Mouse (Mus musculus): ENCODE measurements around the gene Znrf3. TPM values are rescaled to one million over a fixed set of nuclear protein-coding genes. Genes with fewer than 3 reads are reported as not detected.

The Znrf3 gene
- polyA plus RNA-seq, 2 experiments: 8.0 to 12.9 TPM

DNA sequence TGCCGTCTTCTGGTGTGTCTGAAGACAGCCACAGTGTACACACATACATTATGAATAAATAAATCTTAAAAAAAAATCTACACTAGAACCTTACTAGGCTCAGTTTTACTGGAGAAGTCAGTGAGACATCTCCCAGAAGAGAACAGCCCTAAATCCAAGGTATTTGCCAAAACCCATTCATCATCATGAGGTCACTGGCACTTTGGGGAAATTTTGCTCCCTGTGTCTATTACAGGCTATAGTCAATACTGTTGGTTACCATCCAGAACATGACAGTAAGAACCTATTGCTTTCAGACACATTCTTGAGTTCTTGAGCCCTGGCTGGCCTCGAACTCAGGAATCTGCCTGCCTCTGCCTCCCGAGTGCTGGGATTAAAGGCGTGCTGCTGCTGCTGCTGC is 113.8 kb downstream of the Znrf3 start:
- Histone ChIP-seq H3K36me3 (ENCODE audit: control insufficient read depth, insufficient read depth, low read length) (peaks cover 6% of the 10 kb centered on the region), H3K4me1 (ENCODE audit: control insufficient read depth, insufficient read depth, low read length) (no peaks in the 10 kb centered on the region), H3K27ac (replicated peaks; ENCODE audit: low read depth, low read length) (no peak overlapping the region), H3K4me3 (replicated peaks; ENCODE audit: low read length) (no peak overlapping the region), H3K27me3 (ENCODE audit: control insufficient read depth, insufficient read depth, low read length) (no peaks in the 10 kb centered on the region), H3K4me2 (replicated peaks; ENCODE audit: low read depth, low read length, severe bottlenecking) (no peak overlapping the region), H3K9me3 (ENCODE audit: control insufficient read depth, low read length) (no peaks in the 10 kb centered on the region), H3K9ac (ENCODE audit: low read depth, low read length, severe bottlenecking) (no peak overlapping the region)
- WGBS: 93% methylated on average over 4 of the region's 4 CpGs
- ATAC-seq (ENCODE audit: low FRiP score, low read depth) (no peak), DNase-seq (ENCODE audit: low spot score) (no peak)
- no peak for TF ChIP-seq POLR2A (IDR thresholded peaks at IDR 0.05; ENCODE audit: borderline replicate concordance, extremely low read depth, insufficient read depth, insufficient read length)

DNA sequence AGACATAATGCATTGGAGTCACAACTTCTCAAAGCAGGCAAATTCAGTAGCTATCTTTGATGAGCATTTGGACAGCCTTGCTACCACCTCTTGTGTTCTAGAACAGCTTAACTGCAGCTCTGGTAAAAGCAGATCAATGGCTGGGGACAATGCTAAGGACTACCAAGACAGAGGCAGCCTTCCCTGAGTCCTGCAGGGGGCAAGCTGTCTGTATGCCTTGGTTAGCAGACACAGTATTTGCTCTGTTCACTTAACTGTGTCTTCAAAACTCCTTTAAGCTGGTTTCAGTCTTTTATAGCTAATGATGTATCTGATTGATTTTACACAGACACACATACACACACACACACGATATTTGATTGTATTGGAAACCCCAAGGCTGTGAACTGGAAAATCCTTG is 117.0 kb downstream of the Znrf3 start:
- 0 out of 2 replicates have a peak, but pooled peaks cover 2% of the 10 kb centered on the region for H3K4me1 ChIP-seq (ENCODE audit: control insufficient read depth, insufficient read depth, low read length)
- H3K27ac ChIP-seq (replicated peaks; ENCODE audit: low read depth, low read length): no peak overlapping the region
- DNase-seq (ENCODE audit: low spot score) (no peak), ATAC-seq (ENCODE audit: low FRiP score, low read depth) (no peak)
- H3K36me3 ChIP-seq (ENCODE audit: control insufficient read depth, insufficient read depth, low read length): peaks cover 3% of the 10 kb centered on the region; the same call in 1 of the 2 replicates
- no peaks in the 10 kb centered on the region for H3K27me3 ChIP-seq (ENCODE audit: control insufficient read depth, insufficient read depth, low read length)
- H3K9me3 ChIP-seq (ENCODE audit: control insufficient read depth, low read length): no peaks in the 10 kb centered on the region
- H3K4me3 ChIP-seq (replicated peaks; ENCODE audit: low read length): no peak overlapping the region
- TF ChIP-seq POLR2A (IDR thresholded peaks at IDR 0.05; ENCODE audit: borderline replicate concordance, extremely low read depth, insufficient read depth, insufficient read length): no peak
- WGBS: 65% methylated on average over 1 of the region's 1 CpGs
- H3K9ac ChIP-seq (ENCODE audit: low read depth, low read length, severe bottlenecking): no peak overlapping the region
- H3K4me2 ChIP-seq (replicated peaks; ENCODE audit: low read depth, low read length, severe bottlenecking): no peak overlapping the region

DNA sequence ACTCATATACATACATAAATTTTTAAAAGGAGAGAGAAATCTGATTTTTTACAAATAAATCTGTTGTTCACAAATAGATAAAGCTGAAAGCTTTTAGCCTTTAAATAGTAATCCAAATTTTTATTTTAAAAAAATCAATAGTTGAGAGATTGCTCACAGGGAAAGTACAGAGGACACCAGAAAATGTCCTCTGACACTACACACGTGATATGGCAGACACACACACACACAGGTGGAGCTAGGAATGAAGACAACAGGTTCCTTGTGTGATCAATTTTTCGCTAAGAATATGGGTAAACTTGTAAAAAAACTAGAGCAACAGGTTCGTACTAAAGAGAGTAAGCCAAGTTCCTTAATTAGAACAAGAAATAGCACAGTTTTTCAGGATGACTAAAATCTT is 118.4 kb downstream of the Znrf3 start:
- H3K9me3 ChIP-seq (ENCODE audit: control insufficient read depth, low read length): no peaks in the 10 kb centered on the region
- H3K4me2 ChIP-seq (replicated peaks; ENCODE audit: low read depth, low read length, severe bottlenecking): no peak overlapping the region
- 81% methylated on average over 3 of the region's 3 CpGs for WGBS
- H3K27me3 ChIP-seq (ENCODE audit: control insufficient read depth, insufficient read depth, low read length): no peaks in the 10 kb centered on the region
- no peak overlapping the region for H3K27ac ChIP-seq (replicated peaks; ENCODE audit: low read depth, low read length)
- H3K4me1 ChIP-seq (ENCODE audit: control insufficient read depth, insufficient read depth, low read length): 0 out of 2 replicates have a peak, but pooled peaks cover 2% of the 10 kb centered on the region
- ATAC-seq (ENCODE audit: low FRiP score, low read depth) (no peak), DNase-seq (ENCODE audit: low spot score) (no peak)
- no peak overlapping the region for H3K4me3 ChIP-seq (replicated peaks; ENCODE audit: low read length)
- no peak for TF ChIP-seq POLR2A (IDR thresholded peaks at IDR 0.05; ENCODE audit: borderline replicate concordance, extremely low read depth, insufficient read depth, insufficient read length)
- peaks cover 3% of the 10 kb centered on the region; the same call in 1 of the 2 replicates for H3K36me3 ChIP-seq (ENCODE audit: control insufficient read depth, insufficient read depth, low read length)
- no peak overlapping the region for H3K9ac ChIP-seq (ENCODE audit: low read depth, low read length, severe bottlenecking)

DNA sequence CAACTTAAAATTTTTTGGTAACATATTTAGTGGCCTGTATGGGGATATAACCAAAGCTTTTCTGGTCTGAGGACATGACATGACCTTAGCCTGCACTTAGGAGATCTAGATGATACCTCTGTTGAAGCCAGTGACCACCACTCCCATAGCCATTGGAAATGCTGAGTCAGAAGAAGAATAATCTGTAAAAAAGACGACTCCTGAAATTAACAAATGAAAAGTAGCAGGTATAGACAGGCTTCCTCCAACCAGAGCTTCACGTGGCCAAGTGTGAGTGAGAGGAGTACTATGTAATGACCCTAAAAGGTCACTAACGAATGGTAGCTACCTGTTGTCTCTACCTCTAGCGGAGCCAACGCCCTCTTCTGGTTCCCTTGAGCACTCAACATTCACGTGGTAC is 119.4 kb downstream of the Znrf3 start:
- DNase-seq (ENCODE audit: low spot score): no peak
- WGBS: 89% methylated on average over 6 of the region's 6 CpGs
- Histone ChIP-seq H3K27me3 (ENCODE audit: control insufficient read depth, insufficient read depth, low read length) (no peaks in the 10 kb centered on the region), H3K9ac (ENCODE audit: low read depth, low read length, severe bottlenecking) (no peak overlapping the region), H3K4me3 (replicated peaks; ENCODE audit: low read length) (no peak overlapping the region), H3K27ac (replicated peaks; ENCODE audit: low read depth, low read length) (no peak overlapping the region), H3K4me1 (ENCODE audit: control insufficient read depth, insufficient read depth, low read length) (0 out of 2 replicates have a peak, but pooled peaks cover 2% of the 10 kb centered on the region), H3K9me3 (ENCODE audit: control insufficient read depth, low read length) (no peaks in the 10 kb centered on the region), H3K4me2 (replicated peaks; ENCODE audit: low read depth, low read length, severe bottlenecking) (no peak overlapping the region), H3K36me3 (ENCODE audit: control insufficient read depth, insufficient read depth, low read length) (peaks cover 1% of the 10 kb centered on the region; the same call in 1 of the 2 replicates)
- no peak for ATAC-seq (ENCODE audit: low FRiP score, low read depth)
- no peak for TF ChIP-seq POLR2A (IDR thresholded peaks at IDR 0.05; ENCODE audit: borderline replicate concordance, extremely low read depth, insufficient read depth, insufficient read length)

DNA sequence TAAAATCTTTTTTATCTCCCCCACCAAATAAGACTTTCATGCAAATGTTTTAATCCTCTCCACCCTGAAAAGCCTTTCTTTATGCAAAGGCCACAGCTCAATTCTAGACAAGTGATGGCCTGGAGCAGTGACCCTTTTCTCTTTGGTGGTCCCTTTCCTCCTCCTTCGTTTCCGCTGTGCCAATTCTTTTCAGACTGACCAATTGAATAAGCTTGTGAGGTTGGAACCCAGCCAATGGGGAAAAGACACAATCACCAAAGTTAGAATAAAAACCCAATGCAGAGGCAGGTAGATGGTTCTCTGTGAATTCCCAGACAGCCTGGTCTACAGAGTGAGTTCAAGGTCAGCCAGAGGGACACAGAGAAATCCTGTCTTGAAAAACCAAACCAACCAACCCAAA is 120.4 kb downstream of the Znrf3 start:
- Histone ChIP-seq H3K9me3 (ENCODE audit: control insufficient read depth, low read length) (no peaks in the 10 kb centered on the region), H3K9ac (ENCODE audit: low read depth, low read length, severe bottlenecking) (no peak overlapping the region), H3K4me1 (ENCODE audit: control insufficient read depth, insufficient read depth, low read length) (peaks cover 2% of the 10 kb centered on the region; the same call in 1 of the 2 replicates), H3K4me2 (replicated peaks; ENCODE audit: low read depth, low read length, severe bottlenecking) (no peak overlapping the region), H3K36me3 (ENCODE audit: control insufficient read depth, insufficient read depth, low read length) (no peaks in the 10 kb centered on the region), H3K27me3 (ENCODE audit: control insufficient read depth, insufficient read depth, low read length) (no peaks in the 10 kb centered on the region), H3K27ac (replicated peaks; ENCODE audit: low read depth, low read length) (no peak overlapping the region), H3K4me3 (replicated peaks; ENCODE audit: low read length) (no peak overlapping the region)
- TF ChIP-seq POLR2A (IDR thresholded peaks at IDR 0.05; ENCODE audit: borderline replicate concordance, extremely low read depth, insufficient read depth, insufficient read length): no peak
- no peak for DNase-seq (ENCODE audit: low spot score)
- 73% methylated on average over 2 of the region's 2 CpGs for WGBS
- ATAC-seq (ENCODE audit: low FRiP score, low read depth): no peak

DNA sequence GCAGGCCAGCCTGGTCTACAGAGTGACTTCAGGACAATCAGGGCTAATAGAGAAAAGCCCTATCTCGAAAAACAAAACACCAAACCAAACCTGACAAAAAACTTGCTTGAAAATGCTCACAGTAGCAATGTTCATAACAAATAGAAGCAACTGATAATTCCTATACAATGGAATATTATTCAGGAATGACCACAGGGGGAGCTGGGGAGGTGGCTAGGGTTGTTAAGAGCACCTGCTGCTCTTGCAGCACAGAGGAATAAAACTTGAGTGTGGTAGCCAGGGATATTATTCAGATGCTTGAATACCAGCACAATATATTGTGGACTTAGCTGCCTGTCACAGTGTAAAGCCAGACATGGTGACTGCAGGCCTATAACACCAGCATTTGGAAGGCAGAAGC is 123.0 kb downstream of the Znrf3 start:
- no peak for DNase-seq (ENCODE audit: low spot score)
- Histone ChIP-seq H3K4me1 (ENCODE audit: control insufficient read depth, insufficient read depth, low read length) (peaks cover 19% of the 10 kb centered on the region), H3K9ac (ENCODE audit: low read depth, low read length, severe bottlenecking) (no peak overlapping the region), H3K27me3 (ENCODE audit: control insufficient read depth, insufficient read depth, low read length) (no peaks in the 10 kb centered on the region), H3K36me3 (ENCODE audit: control insufficient read depth, insufficient read depth, low read length) (0 out of 2 replicates have a peak, but pooled peaks cover 3% of the 10 kb centered on the region), H3K27ac (replicated peaks; ENCODE audit: low read depth, low read length) (no peak overlapping the region), H3K9me3 (ENCODE audit: control insufficient read depth, low read length) (no peaks in the 10 kb centered on the region), H3K4me3 (replicated peaks; ENCODE audit: low read length) (no peak overlapping the region), H3K4me2 (replicated peaks; ENCODE audit: low read depth, low read length, severe bottlenecking) (no peak overlapping the region)
- TF ChIP-seq POLR2A (IDR thresholded peaks at IDR 0.05; ENCODE audit: borderline replicate concordance, extremely low read depth, insufficient read depth, insufficient read length): no peak
- WGBS: 92% methylated on average over 1 of the region's 1 CpGs
- ATAC-seq (ENCODE audit: low FRiP score, low read depth): no peak

Measured in limb, embryonic 14.5 days (tissue).